Mouse (Mus musculus) stomach, embryonic 15.5 days (tissue): ENCODE results near the gene Sit1. TPM values are rescaled to one million over a fixed set of nuclear protein-coding genes. Genes with fewer than 3 reads are reported as not detected.

Experiments used
- polyA plus RNA-seq: library from polyadenylated mRNA; unstranded; fragments of >200 nt; fragmentation: Nextera tagmentation; extraction: Ambion mirVana; gene quantifications from 2 replicates; pipeline ENCODE4 v1.2.1, GENCODE M21; 2015

Gene Sit1
- polyA plus RNA-seq, 1 experiment from 2014 or later, result not detected

Other genes with a start within 250 kb of the Sit1 start
- gene Atp8b5, start 216.6 kb downstream of the Sit1 start, polyA plus RNA-seq, result 0.23 and 0.27 TPM in 2 replicates
- 16.3 and 17.2 TPM in 2 replicates for gene Rusc2, start 101.8 kb downstream of the Sit1 start, polyA plus RNA-seq
- 0.22 TPM in 1 of 2 replicates, not detected in the other for gene Fam166b, start 54.6 kb downstream of the Sit1 start, polyA plus RNA-seq
- 6.2 and 7.4 TPM in 2 replicates for gene Tesk1, start 41.8 kb downstream of the Sit1 start, polyA plus RNA-seq
- 3.3 and 5.2 TPM in 2 replicates for gene Cd72, start 29.1 kb downstream of the Sit1 start, polyA plus RNA-seq
- gene Ccdc107, start 9.2 kb upstream of the Sit1 start, polyA plus RNA-seq, result 104 and 105 TPM in 2 replicates
- 44.5 and 52.0 TPM in 2 replicates for gene Arhgef39, start 16.0 kb upstream of the Sit1 start, polyA plus RNA-seq
- 30.9 and 45.8 TPM in 2 replicates for gene Car9, start 23.2 kb upstream of the Sit1 start, polyA plus RNA-seq
- gene Tpm2, start 40.0 kb upstream of the Sit1 start, polyA plus RNA-seq, result 795 and 837 TPM in 2 replicates
- gene Creb3, start 78.6 kb upstream of the Sit1 start, polyA plus RNA-seq, result 69.4 and 70.8 TPM in 2 replicates
- 76.9 and 81.1 TPM in 2 replicates for gene Tln1, start 79.0 kb upstream of the Sit1 start, polyA plus RNA-seq
- gene Rgp1, start 95.0 kb upstream of the Sit1 start, polyA plus RNA-seq, result 24.5 and 30.8 TPM in 2 replicates
- gene Gba2, start 95.1 kb upstream of the Sit1 start, polyA plus RNA-seq, result 15.6 and 16.1 TPM in 2 replicates
- gene Msmp, start 100.8 kb upstream of the Sit1 start, polyA plus RNA-seq, result 0.85 and 1.8 TPM in 2 replicates
- 9.3 TPM in 2 replicates for gene Npr2, start 148.2 kb upstream of the Sit1 start, polyA plus RNA-seq
- gene Spag8, start 169.9 kb upstream of the Sit1 start, polyA plus RNA-seq, result 0.80 and 1.0 TPM in 2 replicates
- gene Hint2, start 172.7 kb upstream of the Sit1 start, polyA plus RNA-seq, result 108 and 116 TPM in 2 replicates
- 4.0 and 4.6 TPM in 2 replicates for gene Tmem8b, start 185.2 kb upstream of the Sit1 start, polyA plus RNA-seq
- 2.5 and 4.1 TPM in 2 replicates for gene Fam221b, start 185.4 kb upstream of the Sit1 start, polyA plus RNA-seq
- not detected in 2 replicates for gene Olfr70, start 217.1 kb upstream of the Sit1 start, polyA plus RNA-seq
- gene Olfr71, start 226.5 kb upstream of the Sit1 start, polyA plus RNA-seq, result not detected in 2 replicates
- 0.67 and 0.87 TPM in 2 replicates for gene Hrct1, start 243.5 kb upstream of the Sit1 start, polyA plus RNA-seq
- 0.09 and 0.18 TPM in 2 replicates for gene Spaar, start 246.3 kb upstream of the Sit1 start, polyA plus RNA-seq